Mouse (Mus musculus) liver, embryonic 13.5 days (tissue): ENCODE data around the gene Notch1. TPM values are rescaled to one million over a fixed set of nuclear protein-coding genes. Genes with fewer than 3 reads are reported as not detected.

ENCODE experiments used
- ATAC-seq: fragments of 200-750 bp; cut with Nextera tagmentation; 2 replicates; pipeline ENCODE4 v1.8.0; 2017; ENCODE audit warnings: low read depth, mild to moderate bottlenecking, moderate number of reproducible peaks, moderate library complexity
- DNase-seq: peaks from one replicate; pipeline ENCODE4 v3.0.0; 2022
- H3K27ac ChIP-seq: fragments of 300-500 bp; sonication (generic); 2 replicates; pipeline ENCODE4 v1.5.1; 2015; ENCODE audit warnings: moderate library complexity, mild to moderate bottlenecking, inconsistent platforms
- H3K27me3 ChIP-seq: fragments of 300-500 bp; sonication (generic); 2 replicates; pipeline ENCODE4 v1.6.1; 2015; ENCODE audit warnings: mild to moderate bottlenecking, inconsistent platforms
- H3K36me3 ChIP-seq: fragments of 300-500 bp; sonication (generic); 2 replicates; pipeline ENCODE4 v1.6.1; 2015; ENCODE audit warnings: mild to moderate bottlenecking, inconsistent platforms
- H3K4me1 ChIP-seq: fragments of 300-500 bp; sonication (generic); replicated peaks from 2 replicates; pipeline ENCODE4 v1.6.1; 2015; ENCODE audit warnings: inconsistent platforms
- H3K4me2 ChIP-seq: fragments of 300-500 bp; sonication (generic); 2 replicates; pipeline ENCODE4 v1.6.1; 2015; ENCODE audit warnings: inconsistent platforms, mild to moderate bottlenecking, moderate library complexity
- H3K4me3 ChIP-seq: fragments of 300-500 bp; sonication (generic); replicated peaks from 2 replicates; pipeline ENCODE4 v1.5.1; 2015; ENCODE audit warnings: mild to moderate bottlenecking, inconsistent platforms
- H3K9ac ChIP-seq: fragments of 300-500 bp; sonication (generic); 2 replicates; pipeline ENCODE4 v1.6.1; 2015; ENCODE audit warnings: mild to moderate bottlenecking, inconsistent platforms
- H3K9me3 ChIP-seq: fragments of 300-500 bp; sonication (generic); replicated peaks from 2 replicates; pipeline ENCODE4 v1.6.1; 2016; ENCODE audit warnings: inconsistent platforms
- WGBS: fragments of 180-500 bp; shearing (Covaris S2); methylation state at CpG from one replicate; pipeline ENCODE4 v1.1.7; 2015; ENCODE audit not compliant: insufficient replicate concordance; 5-methylcytosine and 5-hydroxymethylcytosine counted together
- microRNA-seq: library from miRNA; unstranded; fragments of <30 nt; microRNA quantifications from one replicate; pipeline ENCODE4, GENCODE M21; 2016
- polyA plus RNA-seq: library from polyadenylated mRNA; unstranded; fragments of >200 nt; fragmentation: Nextera tagmentation; extraction: Ambion mirVana; gene quantifications from 2 replicates; pipeline ENCODE4 v1.2.1, GENCODE M21; 2015

Gene Notch1
- polyA plus RNA-seq, 1 experiment from 2014 or later = 1.5 TPM

- Histone ChIP-seq H3K27ac (no peak overlapping the region; the same call in 1 of the 2 replicates), H3K4me2 (no peak overlapping the region), H3K4me3 (no peak overlapping the region), H3K4me1 (peaks cover 17% of the 10 kb centered on the region), H3K9me3 (no peaks in the 10 kb centered on the region), H3K36me3 (peaks cover 93% of the 10 kb centered on the region), H3K27me3 (no peaks in the 10 kb centered on the region), H3K9ac (no peak overlapping the region)
- DNase-seq = no peak
- peak; percentile 66 for ATAC-seq
Measured at GRCm38 (mm10) chr2:26417066-26417465, 99.4 kb downstream of the Notch1 start.

GRCm38 (mm10) chr2:26410931-26411411, 105.5 kb downstream of the Notch1 start:
- WGBS = 81% methylated on average over 4 of the region's 5 CpGs
- H3K4me2 ChIP-seq = no peak overlapping the region
- H3K9me3 ChIP-seq = no peaks in the 10 kb centered on the region
- no peak for DNase-seq
- ATAC-seq = no peak
- H3K4me1 ChIP-seq = peaks cover 39% of the 10 kb centered on the region
- H3K36me3 ChIP-seq = peaks cover 59% of the 10 kb centered on the region
- no peaks in the 10 kb centered on the region for H3K27me3 ChIP-seq
- H3K9ac ChIP-seq = no peak overlapping the region
- no peak overlapping the region for H3K4me3 ChIP-seq
- H3K27ac ChIP-seq = no peak overlapping the region

- Histone ChIP-seq H3K4me1 (peaks cover 46% of the 10 kb centered on the region), H3K9ac (0 out of 2 replicates have a peak overlapping the region, but pooled peaks have one; percentile 7), H3K4me3 (no peak overlapping the region), H3K27ac (peak overlapping the region; percentile 30), H3K36me3 (peaks cover 50% of the 10 kb centered on the region), H3K9me3 (no peaks in the 10 kb centered on the region), H3K4me2 (no peak overlapping the region), H3K27me3 (no peaks in the 10 kb centered on the region)
- ATAC-seq (no peak), DNase-seq (no peak)
- WGBS = 69% methylated on average over 5 of the region's 5 CpGs
Measured at GRCm38 (mm10) chr2:26410091-26410490, 106.4 kb downstream of the Notch1 start.

GRCm38 (mm10) chr2:26409362-26409761, 107.1 kb downstream of the Notch1 start:
- Histone ChIP-seq H3K36me3 (peaks cover 44% of the 10 kb centered on the region), H3K9ac (peak overlapping the region; percentile 59), H3K9me3 (no peaks in the 10 kb centered on the region), H3K4me3 (peak overlapping the region; percentile 91), H3K27ac (peak overlapping the region; percentile 58; the same call in 1 of the 2 replicates), H3K27me3 (no peaks in the 10 kb centered on the region), H3K4me2 (peak overlapping the region; percentile 92), H3K4me1 (peaks cover 52% of the 10 kb centered on the region)
- WGBS = 55% methylated on average over 3 of the region's 3 CpGs
- ATAC-seq (no peak), DNase-seq (no peak)

GRCm38 (mm10) chr2:26408515-26409356, 107.7 kb downstream of the Notch1 start, which contains the start of gene Inpp5e:
Gene Inpp5e (minus strand): TSS chr2:26409203.
- WGBS = under 1% methylated on average over 57 of the region's 57 CpGs
- H3K4me3 ChIP-seq = peak within 1 kb of the TSS; percentile 91
- ATAC-seq = peak; percentile 94

More at GRCm38 (mm10) chr2:26408515-26409356, 107.7 kb downstream of the Notch1 start, which contains the start of gene Inpp5e:
- Histone ChIP-seq H3K9ac (peak within 1 kb of the TSS; percentile 94), H3K4me2 (peak within 1 kb of the TSS; percentile 92), H3K9me3 (no peaks in the 10 kb centered on the region), H3K4me1 (peaks cover 52% of the 10 kb centered on the region), H3K27ac (peak within 1 kb of the TSS; percentile 81), H3K27me3 (no peaks in the 10 kb centered on the region), H3K36me3 (peaks cover 38% of the 10 kb centered on the region)
- DNase-seq = peak; percentile 96

Small RNA genes lying within 50 kb of the gene (microRNA-seq; reads per million reads assigned to microRNA genes)
- gene Mir6996 = not detected

Other genes with a start within 250 kb of the Notch1 start
- 0.02 and 0.03 TPM in 2 replicates for gene Ccdc187, start 222.1 kb downstream of the Notch1 start, polyA plus RNA-seq
- 3.4 TPM in 2 replicates for gene Gpsm1, start 201.1 kb downstream of the Notch1 start, polyA plus RNA-seq
- 10.0 and 11.2 TPM in 2 replicates for gene Dnlz, start 164.6 kb downstream of the Notch1 start, polyA plus RNA-seq
- 1.2 and 1.5 TPM in 2 replicates for gene Card9, start 155.7 kb downstream of the Notch1 start, polyA plus RNA-seq
- gene Snapc4, start 136.0 kb downstream of the Notch1 start, polyA plus RNA-seq = 10.5 and 12.6 TPM in 2 replicates
- gene Entr1, start 127.3 kb downstream of the Notch1 start, polyA plus RNA-seq = 47.6 and 52.4 TPM in 2 replicates
- gene Pmpca, start 127.3 kb downstream of the Notch1 start, polyA plus RNA-seq = 81.5 and 93.2 TPM in 2 replicates
- 6.3 and 7.3 TPM in 2 replicates for gene Inpp5e, start 107.5 kb downstream of the Notch1 start, polyA plus RNA-seq
- 6.9 and 8.5 TPM in 2 replicates for gene Sec16a, start 71.4 kb downstream of the Notch1 start, polyA plus RNA-seq
- gene Egfl7, start 63.4 kb upstream of the Notch1 start, polyA plus RNA-seq = 69.4 and 79.4 TPM in 2 replicates
- not detected in 2 replicates for gene Gm20532, start 70.0 kb upstream of the Notch1 start, polyA plus RNA-seq
- 30.9 and 32.7 TPM in 2 replicates for gene Agpat2, start 87.8 kb upstream of the Notch1 start, polyA plus RNA-seq
- gene Fam69b, start 111.8 kb upstream of the Notch1 start, polyA plus RNA-seq = 2.1 and 2.3 TPM in 2 replicates
- not detected in 2 replicates for gene Lcn4, start 154.6 kb upstream of the Notch1 start, polyA plus RNA-seq